Mouse (Mus musculus): Measurements from ENCODE around the gene Gm10762.

DNA sequence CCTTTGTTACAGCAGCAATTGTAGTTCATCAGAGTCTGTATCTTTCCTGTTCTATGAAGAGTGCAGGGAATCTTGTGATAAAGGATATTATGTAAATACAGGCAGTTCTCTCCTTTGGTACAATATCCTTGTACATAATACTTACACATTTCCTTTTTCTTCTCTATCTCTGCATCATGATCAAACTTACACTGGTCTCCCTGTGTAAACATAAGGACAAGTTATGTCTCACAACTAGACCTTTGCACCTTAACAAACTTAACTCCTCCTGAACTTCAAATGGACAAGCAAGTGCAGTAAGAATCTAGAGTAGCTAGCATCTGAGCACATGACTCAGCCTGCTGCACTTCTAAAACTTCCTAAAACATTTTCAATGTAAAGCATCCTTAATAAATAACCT lies 36.8 kb downstream of the Gm10762 start:
- no peak for TF ChIP-seq CTCF (IDR thresholded peaks at IDR 0.05; ENCODE audit: control insufficient read depth, insufficient read depth, insufficient read length)
- no peak for TF ChIP-seq USF1 (IDR thresholded peaks at IDR 0.05; ENCODE audit: low read depth)
- no peak for TF ChIP-seq MAX (IDR thresholded peaks at IDR 0.05)
- TF ChIP-seq MYOD1 (IDR thresholded peaks at IDR 0.05; ENCODE audit: control insufficient read depth, insufficient read length, low read depth): no peak
- no peak for TF ChIP-seq MYOG (IDR thresholded peaks at IDR 0.05; ENCODE audit: control insufficient read depth, extremely low read depth, insufficient read length)

All from C2C12 (cell line).